Mouse (Mus musculus) intestine, embryonic 15.5 days (tissue): Measurements from ENCODE around the gene Slc13a5. TPM values are rescaled to one million over a fixed set of nuclear protein-coding genes. Genes with fewer than 3 reads are reported as not detected.

Source experiments
- ATAC-seq: fragments of 200-750 bp; cut with Nextera tagmentation; 2 replicates; pipeline ENCODE4 v1.8.0; 2017; ENCODE audit warnings: moderate TSS enrichment, moderate library complexity
- H3K27ac ChIP-seq: fragments of 300-500 bp; sonication (generic); 2 replicates; pipeline ENCODE4 v1.5.1; 2015; ENCODE audit warnings: mild to moderate bottlenecking, inconsistent platforms
- H3K27me3 ChIP-seq: fragments of 300-500 bp; sonication (generic); replicated peaks from 2 replicates; pipeline ENCODE4 v1.6.1; 2015; ENCODE audit warnings: inconsistent platforms
- H3K36me3 ChIP-seq: fragments of 300-500 bp; sonication (generic); 2 replicates; pipeline ENCODE4 v1.6.1; 2015; ENCODE audit warnings: inconsistent platforms
- H3K4me1 ChIP-seq: fragments of 300-500 bp; sonication (generic); replicated peaks from 2 replicates; pipeline ENCODE4 v1.6.1; 2015; ENCODE audit warnings: inconsistent platforms
- H3K4me2 ChIP-seq: fragments of 300-500 bp; sonication (generic); replicated peaks from 2 replicates; pipeline ENCODE4 v1.6.1; 2015; ENCODE audit warnings: mild to moderate bottlenecking, inconsistent platforms
- H3K4me3 ChIP-seq: fragments of 300-500 bp; sonication (generic); replicated peaks from 2 replicates; pipeline ENCODE4 v1.5.1; 2015; ENCODE audit warnings: inconsistent platforms
- H3K9ac ChIP-seq: fragments of 300-500 bp; sonication (generic); 2 replicates; pipeline ENCODE4 v1.6.1; 2015; ENCODE audit warnings: inconsistent platforms
- H3K9me3 ChIP-seq: fragments of 300-500 bp; sonication (generic); 2 replicates; pipeline ENCODE4 v1.6.1; 2016; ENCODE audit warnings: inconsistent platforms
- WGBS: fragments of 180-500 bp; shearing (Covaris S2); methylation state at CpG from one replicate; pipeline ENCODE4 v1.1.7; 2015; 5-methylcytosine and 5-hydroxymethylcytosine counted together
- polyA plus RNA-seq: library from polyadenylated mRNA; unstranded; fragments of >200 nt; fragmentation: Nextera tagmentation; extraction: Ambion mirVana; gene quantifications from 2 replicates; pipeline ENCODE4 v1.2.1, GENCODE M21; 2015

The Slc13a5 gene
- polyA plus RNA-seq, 1 experiment from 2014 or later, result 0.49 TPM

DNA sequence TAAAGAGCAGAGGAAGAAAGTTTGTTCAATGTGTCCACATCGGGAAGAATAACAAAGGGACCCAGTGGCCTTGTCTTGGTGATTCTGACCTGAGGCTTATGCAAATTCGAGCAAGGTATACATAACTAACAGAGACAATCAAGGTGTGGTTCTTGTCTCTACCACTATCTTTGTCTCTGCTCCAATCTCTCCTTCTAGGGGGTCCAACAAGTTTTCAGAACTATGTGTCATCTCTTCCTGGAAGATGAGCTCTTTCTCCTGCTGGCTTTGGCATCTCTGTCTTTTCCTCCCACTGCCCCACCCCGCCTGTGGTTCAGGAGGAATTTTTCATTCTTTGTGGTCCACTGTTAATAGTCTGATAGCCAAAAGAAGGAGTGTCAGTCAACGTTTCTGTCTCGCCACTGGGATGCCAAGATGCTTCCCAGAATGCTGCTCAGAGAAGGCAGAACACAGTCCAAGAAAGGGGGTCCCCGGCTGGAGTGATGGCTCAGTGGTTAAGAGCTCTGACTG lies 19.0 kb upstream of the Slc13a5 start:
- H3K9ac ChIP-seq, result no peak overlapping the region
- H3K4me3 ChIP-seq, result no peak overlapping the region
- no peak overlapping the region for H3K4me2 ChIP-seq
- ATAC-seq, result no peak
- no peaks in the 10 kb centered on the region for H3K36me3 ChIP-seq
- no peaks in the 10 kb centered on the region for H3K9me3 ChIP-seq
- H3K27me3 ChIP-seq, result no peaks in the 10 kb centered on the region
- no peaks in the 10 kb centered on the region for H3K4me1 ChIP-seq
- H3K27ac ChIP-seq, result no peak overlapping the region
- 77% methylated on average over 6 of the region's 6 CpGs for WGBS

DNA sequence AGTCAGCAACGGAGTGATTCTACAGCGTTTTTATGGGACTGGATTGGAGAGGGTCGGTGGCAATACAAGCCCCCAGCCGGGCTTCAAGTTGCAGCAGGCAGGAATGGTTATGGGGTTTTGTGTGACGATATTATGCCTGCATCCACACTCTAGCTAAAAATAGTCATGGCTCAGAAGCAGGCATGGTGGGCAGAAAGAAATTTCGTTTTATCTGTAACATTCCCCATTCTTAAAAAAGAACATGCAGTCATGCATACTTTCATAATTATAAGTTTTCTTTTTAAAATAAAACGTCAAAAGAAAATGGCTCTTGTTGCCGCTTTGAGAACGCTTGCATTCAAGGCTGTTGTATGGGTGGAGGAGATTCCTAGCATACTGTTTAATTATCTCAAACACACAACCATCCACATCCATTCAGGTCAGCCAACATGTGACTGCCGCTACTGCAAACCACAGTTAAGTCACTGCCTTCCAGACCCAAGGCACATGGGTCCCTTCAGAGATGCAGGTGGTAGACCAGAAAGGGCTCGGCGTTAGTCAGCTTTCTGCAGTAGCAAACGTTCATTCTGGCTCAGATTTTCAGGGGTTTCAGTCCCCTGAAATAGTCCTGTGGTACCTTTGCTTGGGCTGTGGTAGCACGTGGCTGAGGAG lies 17.6 kb upstream of the Slc13a5 start:
- Histone ChIP-seq H3K4me2 (no peak overlapping the region), H3K4me1 (no peaks in the 10 kb centered on the region), H3K4me3 (no peak overlapping the region), H3K36me3 (no peaks in the 10 kb centered on the region), H3K27me3 (no peaks in the 10 kb centered on the region), H3K27ac (no peak overlapping the region), H3K9me3 (no peaks in the 10 kb centered on the region), H3K9ac (no peak overlapping the region)
- 83% methylated on average over 14 of the region's 14 CpGs for WGBS
- ATAC-seq, result no peak

DNA sequence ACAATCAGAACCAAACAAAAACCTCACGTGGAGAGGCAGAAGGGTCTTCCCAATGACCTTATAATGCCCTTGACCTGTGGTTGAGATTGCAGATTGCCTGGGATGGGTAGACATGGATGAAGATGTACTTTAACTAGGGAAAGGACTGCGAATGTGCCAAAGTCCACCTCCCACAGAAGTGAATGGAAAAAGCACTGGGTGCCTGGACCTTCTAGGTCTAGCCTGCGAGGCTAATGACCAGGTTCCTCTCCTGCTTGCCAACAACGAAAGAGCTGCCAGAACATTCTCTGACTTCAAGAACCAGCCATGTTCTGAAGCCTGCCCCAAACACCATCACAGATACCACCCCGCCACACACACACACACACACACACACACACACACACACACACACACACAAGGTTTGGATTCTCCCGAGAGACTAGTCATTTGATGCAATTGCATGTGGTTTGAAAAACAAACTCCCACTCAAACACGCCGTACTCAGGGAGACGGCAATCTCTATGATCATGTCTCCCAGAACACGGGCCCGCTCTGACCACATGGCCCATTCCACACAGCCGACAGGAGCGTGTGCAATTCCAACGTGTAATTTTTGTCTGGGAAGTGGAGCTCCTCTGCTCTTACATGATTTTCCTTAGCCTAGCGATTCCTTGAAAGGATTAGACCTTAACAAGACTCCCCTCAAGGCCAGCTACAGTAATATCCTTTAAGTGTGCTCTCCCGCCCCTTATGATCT lies 16.6 kb upstream of the Slc13a5 start:
- H3K4me2 ChIP-seq, result no peak overlapping the region
- no peaks in the 10 kb centered on the region for H3K36me3 ChIP-seq
- no peaks in the 10 kb centered on the region for H3K9me3 ChIP-seq
- no peak for ATAC-seq
- H3K4me3 ChIP-seq, result no peak overlapping the region
- H3K4me1 ChIP-seq, result no peaks in the 10 kb centered on the region
- 85% methylated on average over 15 of the region's 16 CpGs for WGBS
- H3K9ac ChIP-seq, result no peak overlapping the region
- no peaks in the 10 kb centered on the region for H3K27me3 ChIP-seq
- no peak overlapping the region for H3K27ac ChIP-seq

DNA sequence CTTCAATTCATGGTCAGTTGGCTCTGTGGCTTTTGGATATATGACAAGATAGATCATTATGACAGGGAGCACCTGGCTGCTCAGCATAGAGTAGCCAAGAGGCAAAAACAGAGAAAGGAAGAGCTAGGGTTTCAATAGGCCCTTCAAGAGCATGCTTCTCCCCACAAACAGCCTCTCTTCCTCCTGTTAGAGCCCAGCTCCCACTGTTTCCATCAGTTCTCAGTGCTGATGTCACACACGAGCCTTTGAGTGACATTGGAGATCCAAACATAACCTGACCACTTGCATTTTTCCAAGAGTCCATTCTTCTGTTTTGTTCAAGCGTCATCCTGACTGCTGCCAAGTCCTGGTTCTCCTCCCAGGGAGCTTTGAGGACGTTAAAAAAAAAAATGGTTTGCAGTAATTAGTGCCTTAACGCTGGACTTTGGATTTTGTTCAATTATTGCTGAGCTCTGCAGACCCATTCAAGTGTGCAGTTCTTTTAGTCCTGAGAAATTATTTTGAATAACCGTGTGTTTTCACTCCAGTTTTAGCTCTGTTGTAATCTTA lies 14.9 kb upstream of the Slc13a5 start:
- H3K4me2 ChIP-seq, result no peak overlapping the region
- 58% methylated on average over 5 of the region's 5 CpGs for whole genome bisulfite sequencing
- no peaks in the 10 kb centered on the region for H3K36me3 ChIP-seq
- no peak overlapping the region for H3K9ac ChIP-seq
- H3K9me3 ChIP-seq, result no peaks in the 10 kb centered on the region
- no peaks in the 10 kb centered on the region for H3K4me1 ChIP-seq
- no peak overlapping the region for H3K4me3 ChIP-seq
- no peaks in the 10 kb centered on the region for H3K27me3 ChIP-seq
- H3K27ac ChIP-seq, result no peak overlapping the region
- no peak for ATAC-seq

DNA sequence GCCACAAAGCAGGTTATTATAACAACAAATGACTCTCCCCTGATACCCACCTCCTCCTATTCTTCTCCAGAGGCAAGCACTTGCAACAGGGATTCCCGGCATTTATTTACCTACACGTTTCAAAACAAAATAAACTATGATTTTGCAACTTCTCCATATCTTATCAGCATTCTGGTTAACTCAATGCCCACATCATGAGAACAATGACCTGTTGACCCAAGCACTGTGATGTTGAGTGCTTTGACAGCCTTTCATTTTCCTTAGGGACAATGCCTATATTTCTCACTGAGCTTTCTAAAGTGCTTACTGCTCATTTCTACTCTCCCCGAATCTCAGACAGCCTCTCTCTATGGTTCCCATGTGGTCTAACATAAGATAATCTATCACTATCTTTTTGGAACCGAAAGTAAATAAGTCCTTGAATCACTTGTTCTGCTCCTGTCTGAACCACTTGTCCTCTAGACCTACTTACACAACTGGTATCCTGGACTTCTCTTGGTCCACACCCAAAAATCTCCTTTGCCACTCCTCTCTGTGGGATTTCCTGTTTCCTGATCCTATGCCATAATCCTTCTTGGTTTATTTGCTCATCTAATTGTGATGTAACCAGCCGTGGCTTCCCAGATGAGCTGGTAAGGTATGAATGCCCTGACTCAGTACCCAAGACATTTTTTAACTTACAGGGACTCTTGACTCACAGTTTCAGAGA lies 14.3 kb upstream of the Slc13a5 start:
- Histone ChIP-seq H3K36me3 (no peaks in the 10 kb centered on the region), H3K4me1 (no peaks in the 10 kb centered on the region), H3K9me3 (no peaks in the 10 kb centered on the region), H3K27ac (no peak overlapping the region), H3K9ac (no peak overlapping the region), H3K27me3 (no peaks in the 10 kb centered on the region), H3K4me2 (no peak overlapping the region), H3K4me3 (no peak overlapping the region)
- no peak for ATAC-seq
- WGBS, result 77% methylated on average over 5 of the region's 5 CpGs

DNA sequence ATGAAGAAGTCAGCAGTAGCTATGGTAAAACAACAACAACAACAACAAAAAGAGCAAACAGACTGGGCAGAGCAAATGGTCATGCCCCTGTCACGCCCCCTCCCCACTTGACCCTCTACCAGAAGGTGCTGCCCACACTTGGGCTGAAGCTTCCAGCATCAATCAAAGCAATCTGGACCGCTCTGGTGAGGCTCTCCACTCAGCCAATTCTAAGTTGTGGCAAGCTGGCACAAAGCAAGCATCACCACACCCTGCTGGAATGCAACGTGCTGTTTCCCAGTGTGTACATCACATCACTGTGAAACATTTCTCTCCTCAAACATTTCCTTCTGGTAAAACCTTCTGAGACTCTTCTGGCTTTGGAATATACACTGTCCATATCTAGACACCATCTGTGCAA lies 6.3 kb upstream of the Slc13a5 start:
- Histone ChIP-seq H3K27me3 (no peaks in the 10 kb centered on the region; the same call in 1 of the 2 replicates), H3K4me1 (no peaks in the 10 kb centered on the region), H3K9ac (no peak overlapping the region), H3K36me3 (no peaks in the 10 kb centered on the region), H3K27ac (no peak overlapping the region), H3K4me3 (no peak overlapping the region), H3K4me2 (no peak overlapping the region), H3K9me3 (no peaks in the 10 kb centered on the region)
- no peak for ATAC-seq
- 61% methylated on average over 3 of the region's 3 CpGs for WGBS

DNA sequence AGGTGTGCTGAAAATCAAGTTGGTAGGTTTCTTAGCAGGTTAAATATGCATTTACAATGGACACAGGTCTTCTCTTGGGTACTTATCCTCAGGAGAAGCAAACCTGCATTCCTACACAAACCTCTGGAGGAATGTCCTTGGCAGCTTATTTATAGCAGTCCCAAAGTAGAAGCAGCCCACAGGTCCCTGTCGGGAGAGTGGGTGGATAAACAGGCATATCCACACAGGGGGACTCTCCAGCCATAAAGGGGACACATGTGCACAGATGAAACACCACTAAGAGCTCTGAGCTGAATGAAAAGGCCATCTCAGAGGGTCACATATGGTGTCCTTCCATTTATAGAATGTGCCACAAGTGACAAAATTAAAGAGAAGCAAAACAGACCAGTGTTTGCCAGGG lies 4.7 kb upstream of the Slc13a5 start:
- WGBS, result 21% methylated on average over 1 of the region's 1 CpGs
- Histone ChIP-seq H3K27me3 (peaks cover 10% of the 10 kb centered on the region), H3K4me3 (no peak overlapping the region), H3K9me3 (no peaks in the 10 kb centered on the region), H3K4me2 (no peak overlapping the region), H3K4me1 (0 out of 2 replicates have a peak, but pooled peaks cover 1% of the 10 kb centered on the region), H3K27ac (no peak overlapping the region), H3K36me3 (no peaks in the 10 kb centered on the region), H3K9ac (no peak overlapping the region)
- no peak for ATAC-seq

DNA sequence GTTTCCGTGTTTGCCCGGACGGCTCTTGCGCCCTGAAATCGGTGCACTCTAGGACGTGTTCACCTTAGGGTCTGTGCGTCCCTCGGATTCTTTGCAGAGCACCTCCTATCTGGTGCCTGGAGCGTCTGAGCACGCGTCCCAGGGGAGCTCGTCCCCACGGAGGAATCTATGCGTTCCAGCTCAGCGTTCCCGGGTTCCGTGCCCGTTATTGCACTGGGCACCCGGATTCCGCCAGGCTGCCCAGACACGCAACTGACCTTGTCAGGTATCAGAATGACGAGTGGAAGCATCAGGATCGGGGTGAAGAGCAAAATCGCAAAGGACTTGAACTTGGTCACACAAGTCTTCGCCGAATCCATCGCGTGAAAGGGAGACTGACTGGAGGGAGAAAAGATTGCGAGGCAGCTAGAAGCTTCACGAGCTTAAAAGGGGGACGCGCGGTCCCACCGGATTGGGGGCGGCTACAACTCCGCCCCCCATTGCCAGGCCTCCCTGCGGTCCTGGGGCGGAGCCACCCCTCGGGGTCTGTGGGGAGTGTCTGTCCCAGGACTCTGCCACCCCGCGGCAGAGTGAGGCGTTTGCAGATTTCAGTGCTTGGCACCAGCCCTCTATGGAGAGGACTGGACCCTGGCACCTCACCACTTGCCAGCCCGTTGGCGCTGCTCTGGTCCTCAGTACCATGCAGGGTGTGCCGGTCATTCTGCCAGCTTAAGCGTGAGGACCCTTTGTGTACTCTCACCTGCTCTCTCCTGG lies 639 bp downstream of the Slc13a5 start:
- Histone ChIP-seq H3K27me3 (peaks cover 41% of the 10 kb centered on the region), H3K9ac (peak overlapping the region; percentile 24), H3K4me3 (peak overlapping the region; percentile 37), H3K27ac (no peak overlapping the region), H3K4me2 (peak overlapping the region; percentile 86), H3K4me1 (0 out of 2 replicates have a peak, but pooled peaks cover 15% of the 10 kb centered on the region), H3K9me3 (no peaks in the 10 kb centered on the region), H3K36me3 (no peaks in the 10 kb centered on the region)
- peak; percentile 85 for ATAC-seq
- 1% methylated on average over 46 of the region's 46 CpGs for WGBS

DNA sequence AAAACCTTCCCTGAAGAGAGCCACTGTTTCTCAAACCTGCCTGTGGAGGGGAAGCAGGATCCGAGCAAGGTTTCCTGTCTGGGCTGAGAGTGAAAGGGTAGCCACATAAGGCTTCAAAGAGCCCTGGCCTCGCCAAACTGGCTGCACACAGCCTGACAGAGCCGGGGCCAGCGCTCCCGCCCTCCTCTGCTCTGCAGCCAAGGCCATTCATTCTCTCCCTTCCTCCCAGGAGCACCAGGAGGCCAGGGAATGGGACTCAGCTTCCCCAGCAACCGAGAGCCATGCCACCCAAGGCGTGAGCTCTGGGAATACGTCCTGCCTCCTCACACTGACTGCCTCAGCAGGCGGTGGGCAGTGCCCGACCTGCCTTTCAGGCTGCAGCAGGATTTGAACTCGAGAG lies 1.5 kb downstream of the Slc13a5 start:
- H3K4me1 ChIP-seq, result 0 out of 2 replicates have a peak, but pooled peaks cover 15% of the 10 kb centered on the region
- H3K9ac ChIP-seq, result no peak overlapping the region
- 7% methylated on average over 11 of the region's 11 CpGs for WGBS
- no peak for ATAC-seq
- no peak overlapping the region for H3K4me3 ChIP-seq
- no peaks in the 10 kb centered on the region for H3K36me3 ChIP-seq
- peak overlapping the region; percentile 86; the same call in 1 of the 2 replicates for H3K4me2 ChIP-seq
- H3K27me3 ChIP-seq, result peaks cover 41% of the 10 kb centered on the region
- no peak overlapping the region for H3K27ac ChIP-seq
- H3K9me3 ChIP-seq, result no peaks in the 10 kb centered on the region

DNA sequence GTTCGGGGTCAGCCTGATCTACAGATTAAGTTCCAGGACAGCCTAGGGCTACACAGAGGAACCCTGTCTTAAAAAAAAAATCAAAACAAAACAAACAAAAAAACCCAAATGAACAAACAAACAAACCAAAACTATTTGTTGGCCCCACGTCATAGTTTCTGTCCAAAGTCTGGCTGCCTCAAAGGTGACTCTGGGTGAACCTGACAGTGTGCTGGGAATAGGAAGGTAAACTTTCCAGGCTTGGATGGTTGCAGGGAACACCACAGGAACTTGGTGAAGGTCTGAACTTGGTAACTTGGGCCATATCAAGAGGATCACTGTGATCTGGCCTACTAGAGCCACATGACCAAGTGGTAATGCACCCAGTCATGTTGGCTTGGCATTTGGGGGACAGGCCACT lies 10.6 kb downstream of the Slc13a5 start:
- Histone ChIP-seq H3K4me1 (no peaks in the 10 kb centered on the region), H3K4me2 (no peak overlapping the region), H3K36me3 (no peaks in the 10 kb centered on the region), H3K4me3 (no peak overlapping the region), H3K9ac (no peak overlapping the region), H3K9me3 (no peaks in the 10 kb centered on the region), H3K27ac (no peak overlapping the region), H3K27me3 (no peaks in the 10 kb centered on the region)
- no peak for ATAC-seq
- WGBS, result 69% methylated on average over 2 of the region's 2 CpGs

DNA sequence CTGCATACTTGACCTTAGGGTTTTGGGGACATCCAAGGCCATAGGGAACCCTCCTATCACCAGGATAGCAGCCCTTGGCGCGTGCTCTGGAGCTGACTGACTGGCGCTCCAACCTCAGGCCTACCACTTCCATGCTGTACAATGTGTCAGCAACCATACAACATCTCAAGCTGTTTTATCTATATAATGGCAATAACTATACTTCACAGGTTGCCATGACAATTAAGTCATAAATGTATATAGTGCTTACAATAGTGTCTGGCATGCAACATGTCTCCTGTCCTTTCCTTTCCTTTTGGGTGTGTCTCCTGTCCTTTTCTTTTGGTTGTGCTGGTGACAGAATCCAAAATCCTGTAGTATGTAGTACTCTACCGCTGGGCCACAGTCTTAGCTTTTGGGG lies 11.4 kb downstream of the Slc13a5 start:
- H3K4me3 ChIP-seq, result no peak overlapping the region
- ATAC-seq, result 0 out of 2 replicates have a peak, but pooled peaks have one; percentile 49
- H3K4me1 ChIP-seq, result no peaks in the 10 kb centered on the region
- H3K9ac ChIP-seq, result no peak overlapping the region
- 87% methylated on average over 4 of the region's 4 CpGs for WGBS
- H3K27me3 ChIP-seq, result peaks cover under 1% of the 10 kb centered on the region; the same call in 1 of the 2 replicates
- H3K9me3 ChIP-seq, result no peaks in the 10 kb centered on the region
- no peak overlapping the region for H3K4me2 ChIP-seq
- H3K36me3 ChIP-seq, result no peaks in the 10 kb centered on the region
- no peak overlapping the region for H3K27ac ChIP-seq
